Mouse (Mus musculus) left cerebral cortex, postnatal 4 days (tissue): Measurements from ENCODE around the gene H2-M5. TPM values are rescaled to one million over a fixed set of nuclear protein-coding genes. Genes with fewer than 3 reads are reported as not detected.
"Not testable (repeated sequence)": the region's sequence is repeated elsewhere in the genome, so short reads cannot be mapped to it uniquely, and the experiment has no call there.

Experiments
- DNase-seq: peaks from one replicate; pipeline ENCODE4 v3.0.0-alpha.2; 2022
- intact Hi-C: fragments of 180-260 bp; cut with DNase I; formaldehyde crosslinking; loops from one replicate; pipeline ENCODE4 v1.15.1; 2025
- total RNA-seq, 2 experiments: library from RNA; stranded (reverse); gene quantifications; 2 replicates each; pipeline ENCODE4 v1.2.3; 2021

Gene H2-M5
- total RNA-seq, result 1 to 10 TPM; 6.0 to 6.5 TPM

DNA sequence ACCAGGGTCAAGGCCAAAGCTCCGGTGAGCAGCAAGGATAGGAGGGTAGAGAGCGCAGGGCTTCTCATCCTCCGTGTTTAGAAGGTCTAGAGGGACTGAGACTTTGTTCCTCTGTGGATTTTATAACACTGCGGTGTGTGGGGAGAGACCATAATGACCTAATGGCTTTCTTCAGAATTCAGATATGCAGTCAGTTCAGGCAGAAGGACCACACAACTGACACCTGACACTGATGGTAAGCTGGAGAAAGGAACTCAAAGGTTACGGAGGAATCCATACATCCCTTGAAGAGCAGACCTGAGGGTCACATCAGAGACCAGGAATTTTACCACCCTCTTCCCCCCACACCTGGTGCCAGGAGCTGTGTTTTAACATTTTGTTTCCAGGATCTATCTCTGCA, at the start of gene H2-M5:
H2-M5 (minus strand) TSS at position 101 of the 400 bp plus-strand sequence.
- no peak for DNase-seq

DNA sequence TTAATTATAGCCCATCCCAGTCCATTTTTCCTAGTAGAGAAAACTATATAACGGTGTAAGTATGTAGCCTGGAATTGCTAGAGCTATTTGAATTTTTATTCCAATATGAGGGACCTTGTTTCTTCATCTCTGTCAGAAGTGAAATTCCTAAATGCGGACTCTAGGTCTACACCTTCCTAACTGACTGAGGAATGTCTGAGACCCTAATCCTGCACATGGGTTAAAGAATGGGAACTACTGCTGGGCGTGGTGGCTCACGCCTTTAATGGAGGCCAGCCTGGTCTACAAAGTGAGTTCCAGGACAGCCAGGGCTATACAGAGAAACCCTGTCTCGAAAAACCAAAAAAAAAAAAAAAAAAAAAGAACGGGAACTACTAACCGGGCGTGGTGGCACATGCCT, 39.8 kb upstream of the H2-M5 start:
- no peak for DNase-seq

More for the DNA sequence above, at the start of gene H2-M5:
- intact Hi-C loops, result no loop called here

DNA sequence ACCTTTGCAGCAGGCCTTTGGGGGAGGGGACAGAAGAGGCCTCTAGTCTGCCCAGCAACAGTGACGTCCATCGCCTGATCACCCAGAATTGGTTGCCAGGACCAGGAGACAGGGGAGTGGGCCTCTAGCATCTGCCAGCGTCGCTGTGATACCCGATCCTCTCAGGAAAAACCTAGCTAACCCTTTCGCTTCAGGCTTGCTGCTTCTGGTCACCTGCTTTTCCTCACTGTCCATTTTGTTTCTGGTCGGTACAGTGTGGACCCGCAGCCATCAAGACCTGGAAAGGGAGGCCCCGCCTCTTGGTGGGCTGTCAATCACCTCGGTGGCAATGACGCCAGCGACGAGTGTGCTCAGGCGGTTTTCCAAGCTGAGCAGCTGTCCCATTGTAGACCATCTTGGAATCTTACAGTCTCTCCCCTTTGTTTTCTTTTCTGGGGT, 39.4 kb upstream of the H2-M5 start:
- intact Hi-C loops, result loop anchor here (1.0 kb wide), 1 partner anchor 26 kb away; no protein-coding TSS in a partner anchor
- peak; percentile 95 for DNase-seq

More for the DNA sequence above, 39.8 kb upstream of the H2-M5 start:
- intact Hi-C loops, result no loop called here

DNA sequence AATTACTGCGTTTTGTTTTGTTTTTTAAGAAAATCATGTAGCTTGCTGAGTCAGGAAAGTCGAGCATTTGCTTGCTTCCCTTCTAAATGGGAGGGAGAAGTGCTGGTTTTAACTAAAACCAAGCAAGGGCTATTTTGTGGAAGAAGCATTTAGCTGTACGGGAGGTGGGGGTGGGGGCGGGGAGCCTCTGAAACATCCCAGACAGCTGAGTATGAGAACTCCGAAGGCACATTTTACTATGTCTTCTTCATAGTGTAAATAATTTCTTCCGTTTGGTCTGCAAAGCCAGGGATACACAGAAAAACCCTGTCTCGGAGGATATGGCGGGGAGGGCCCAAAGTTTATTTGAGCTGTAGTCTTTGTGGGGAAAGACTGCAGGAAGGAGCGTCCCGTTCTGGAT, 38.9 kb upstream of the H2-M5 start:
- DNase-seq, result no peak
- intact Hi-C loops, result loop anchor here (1.0 kb wide), 1 partner anchor 26 kb away; no protein-coding TSS in a partner anchor

DNA sequence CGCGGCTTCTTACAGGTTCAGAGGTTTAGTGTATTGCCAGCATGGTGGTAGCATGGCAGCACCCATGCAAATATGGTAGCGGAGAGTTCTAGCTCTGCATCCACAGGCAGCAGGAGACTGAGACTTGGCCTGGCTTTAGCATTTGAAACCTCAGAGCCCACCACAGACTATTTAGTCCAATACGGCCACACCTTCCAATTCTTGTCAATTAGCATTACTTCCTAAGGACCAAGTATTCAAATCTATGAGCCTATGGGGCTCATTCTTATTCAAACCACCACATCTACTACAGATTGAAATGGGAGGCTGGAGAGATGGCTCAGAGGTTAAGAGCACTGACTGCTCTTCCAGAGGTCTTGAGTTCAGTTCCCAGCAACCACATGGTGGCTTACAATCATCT, 38.1 kb upstream of the H2-M5 start:
- intact Hi-C loops, result no loop called here
- no peak for DNase-seq

DNA sequence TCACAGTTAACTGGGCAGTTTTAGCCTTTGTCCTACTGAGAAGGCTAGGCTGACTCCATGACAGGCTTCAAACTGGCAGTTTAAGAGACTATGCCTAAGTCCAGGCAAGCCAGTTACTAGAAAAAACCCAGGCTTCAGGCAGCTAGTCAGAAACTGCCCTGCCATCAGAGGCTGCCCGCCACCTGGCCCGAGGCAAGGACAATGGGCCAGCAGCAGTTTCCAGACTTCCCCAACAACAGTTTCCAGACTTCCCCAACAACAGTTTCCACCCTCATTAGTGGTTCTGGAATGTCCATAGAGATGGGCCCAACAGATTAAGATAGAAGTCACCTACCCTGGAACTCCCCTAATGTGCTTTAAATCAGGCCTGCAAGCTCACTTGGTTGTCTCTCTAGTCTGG, 37.1 kb upstream of the H2-M5 start:
- no peak for DNase-seq
- intact Hi-C loops, result no loop called here

DNA sequence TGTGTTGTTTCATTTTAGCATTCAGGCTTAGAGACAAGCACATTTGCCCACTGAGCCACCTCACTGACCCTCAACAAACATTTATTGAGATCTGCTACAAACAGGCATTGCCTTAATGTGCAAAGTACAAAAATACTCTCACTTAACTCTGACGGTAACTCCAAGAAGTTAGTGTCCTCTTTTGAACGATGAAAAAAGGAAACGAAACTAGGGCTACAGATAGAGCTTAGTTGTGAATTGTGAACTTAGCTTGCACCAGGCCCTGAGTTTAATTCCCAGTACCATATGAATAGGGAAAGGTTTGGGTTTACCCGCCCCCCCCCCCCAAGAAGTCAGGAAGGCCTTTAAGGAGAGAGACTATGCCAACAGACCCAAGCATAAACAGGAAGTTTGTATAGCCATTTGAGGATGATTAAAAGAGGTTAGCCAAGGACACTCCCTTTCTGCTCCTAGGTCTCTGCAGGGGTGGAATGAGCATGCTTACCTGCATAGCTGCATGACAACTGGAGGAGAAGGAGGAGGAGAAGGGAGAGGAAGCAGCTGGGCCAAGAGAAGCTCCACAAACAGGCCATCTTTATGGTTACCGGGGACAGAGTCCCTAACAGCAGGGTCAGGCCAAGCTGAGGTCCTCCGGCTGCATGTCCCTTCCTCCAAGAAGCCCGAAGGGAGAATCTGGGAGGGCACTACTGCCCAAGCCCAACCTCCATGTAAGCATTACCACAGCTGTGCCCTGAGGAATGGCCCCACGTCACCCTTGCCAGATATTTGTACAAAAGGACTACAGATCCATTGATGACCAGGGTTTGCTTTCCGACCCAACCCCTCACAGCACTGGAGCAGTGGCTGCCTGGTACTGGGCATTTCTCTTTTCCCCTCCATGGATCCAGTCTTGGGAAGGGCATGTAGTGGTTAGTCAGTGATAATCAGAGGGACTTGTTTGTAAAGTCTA, 33.6 kb upstream of the H2-M5 start, which contains the start of gene Mog:
Mog (minus strand) TSS at position 771 of the 949 bp plus-strand sequence.
- intact Hi-C loops, result no loop called here
- no peak for DNase-seq

DNA sequence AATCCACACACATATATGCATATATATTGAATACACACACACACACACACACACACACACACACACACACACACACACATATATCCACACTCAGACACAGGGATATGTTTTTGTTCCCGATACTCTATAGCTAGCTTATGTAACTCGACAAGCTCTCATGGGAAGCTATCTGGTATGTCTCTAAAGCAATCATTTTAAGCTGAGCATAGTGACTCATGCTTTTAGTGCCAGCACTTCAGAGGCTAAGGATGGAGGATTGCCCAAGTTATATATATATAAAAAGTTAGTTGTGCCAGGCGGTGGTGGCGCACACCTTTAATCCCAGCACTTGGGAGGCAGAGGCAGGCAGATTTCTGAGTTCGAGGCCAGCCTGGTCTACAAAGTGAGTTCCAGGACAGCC, 29.9 kb upstream of the H2-M5 start:
- intact Hi-C loops, DNase-seq: not testable (repeated sequence)

DNA sequence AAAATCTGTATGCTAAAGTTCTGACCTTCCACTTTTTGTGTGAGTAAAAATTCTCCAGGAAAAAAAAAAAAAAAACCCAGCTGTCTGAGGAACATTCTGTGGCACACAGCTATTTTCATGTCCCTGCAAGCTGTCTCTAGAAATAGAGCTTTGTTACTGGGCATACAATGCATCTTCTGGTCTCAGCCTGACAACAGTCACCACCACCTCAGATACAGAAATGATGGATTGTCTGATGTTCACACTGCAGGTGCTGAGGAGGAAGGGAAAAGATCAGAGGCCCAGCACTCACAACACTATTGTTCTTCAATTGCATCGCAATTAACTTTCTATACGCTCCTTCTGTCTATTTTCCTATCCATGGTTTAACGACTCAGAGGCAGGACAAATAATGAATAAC, 29.0 kb upstream of the H2-M5 start:
- intact Hi-C loops, result no loop called here
- no peak for DNase-seq

DNA sequence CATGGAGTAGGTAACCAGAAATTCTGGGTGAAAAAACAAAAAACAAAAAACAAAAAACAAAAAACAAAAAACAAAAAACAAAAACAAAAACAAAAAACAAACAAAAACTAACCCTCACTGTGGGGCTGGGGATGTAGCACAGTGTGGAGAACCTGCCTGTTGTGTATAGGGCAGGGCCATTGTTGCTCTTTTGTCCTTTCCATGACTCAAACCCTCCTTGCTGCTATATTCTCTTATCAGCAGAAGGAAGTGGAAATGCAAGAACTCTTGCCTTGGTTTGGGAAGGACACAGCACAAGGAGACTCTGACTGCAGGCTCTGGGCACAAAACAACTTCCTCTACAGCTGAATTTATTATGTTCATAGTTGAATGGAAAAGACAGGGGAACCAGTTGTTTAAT, 27.0 kb upstream of the H2-M5 start:
- intact Hi-C loops, result no loop called here
- DNase-seq, result no peak

DNA sequence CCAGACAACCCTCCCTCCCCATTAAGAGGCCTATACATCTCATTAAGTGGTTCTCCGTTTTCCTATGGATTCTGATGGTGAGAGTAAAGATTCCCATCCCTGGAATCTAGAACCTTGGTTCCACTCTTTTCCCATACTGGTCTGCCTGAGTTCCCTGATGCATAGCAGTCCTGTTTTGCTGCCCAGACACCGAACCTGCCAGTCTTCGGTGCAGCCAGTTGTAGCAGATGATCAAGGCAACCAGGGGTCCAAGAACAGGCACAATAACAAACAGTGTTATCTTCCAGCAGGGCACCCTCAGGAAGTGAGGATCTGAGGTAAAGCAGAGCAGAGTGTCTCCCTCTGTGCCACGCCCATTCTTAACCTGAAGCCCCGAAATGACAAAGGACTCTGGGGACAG, 22.8 kb upstream of the H2-M5 start:
- intact Hi-C loops, result no loop called here
- DNase-seq, result no peak

DNA sequence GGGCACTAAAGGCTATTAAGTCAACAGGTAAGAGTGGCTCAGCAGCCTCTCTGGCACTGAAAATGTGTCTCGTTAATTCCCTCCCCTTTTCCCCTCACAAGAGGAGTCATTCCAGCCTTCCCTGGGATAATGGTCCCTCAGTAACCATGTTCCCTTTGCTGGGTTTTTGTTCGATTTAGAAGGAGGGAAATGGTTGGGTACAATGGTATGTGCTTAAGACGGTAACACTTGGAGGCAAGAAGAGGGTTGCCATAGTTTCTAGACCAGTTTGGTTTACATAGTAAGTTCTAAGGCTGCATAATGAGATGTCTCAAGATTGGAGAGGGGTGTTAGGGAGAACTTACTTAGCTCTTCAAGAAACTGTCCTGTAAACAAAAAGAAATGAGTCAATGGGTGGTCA, 22.4 kb upstream of the H2-M5 start:
- intact Hi-C loops, result no loop called here
- DNase-seq, result no peak

DNA sequence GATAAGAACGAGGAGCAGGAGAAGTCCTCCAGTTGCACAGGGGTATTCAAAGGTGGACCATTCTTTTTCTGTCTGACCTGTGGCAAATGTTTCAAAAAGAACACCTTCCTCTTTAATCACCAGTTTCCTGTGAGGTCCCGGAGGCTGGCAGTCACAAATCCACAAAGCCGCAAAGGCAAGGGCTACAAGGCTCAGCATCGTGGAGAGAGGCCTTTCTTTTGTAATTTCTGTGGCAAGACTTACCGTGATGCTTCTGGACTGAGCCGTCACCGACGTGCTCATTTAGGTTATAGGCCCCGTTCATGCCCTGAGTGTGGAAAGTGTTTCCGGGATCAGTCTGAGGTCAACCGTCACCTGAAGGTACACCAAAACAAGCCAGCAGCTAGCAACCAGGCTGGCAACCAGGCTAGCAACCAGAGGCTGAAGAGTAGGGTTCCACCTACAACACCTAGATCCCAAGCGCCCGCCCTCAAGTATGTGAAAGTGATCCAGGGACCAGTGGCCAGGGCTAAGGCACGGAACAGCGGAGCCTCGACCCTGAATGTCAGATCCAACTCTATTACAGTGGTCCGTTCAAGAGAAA, 20.2 kb upstream of the H2-M5 start:
- intact Hi-C loops, result no loop called here
- no peak for DNase-seq

DNA sequence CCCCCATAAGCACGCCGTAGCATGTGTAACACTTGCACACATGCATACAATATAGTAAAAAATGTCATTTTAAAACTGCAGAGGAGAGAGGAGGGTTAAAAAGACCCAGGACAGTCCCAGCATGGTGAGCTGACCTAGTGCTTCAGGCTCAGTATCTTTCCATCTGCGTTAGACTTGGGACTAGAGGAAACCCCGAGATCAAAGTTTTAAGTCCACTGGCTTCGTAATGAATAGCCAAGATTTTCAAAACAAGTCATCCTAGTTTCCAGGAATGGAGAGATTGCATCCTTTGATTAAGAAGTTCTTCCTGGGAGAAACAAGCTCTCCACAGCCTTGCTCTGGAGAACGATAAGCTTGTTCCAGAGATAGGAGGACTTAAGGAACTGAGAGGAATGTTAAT, 18.8 kb upstream of the H2-M5 start:
- no peak for DNase-seq
- intact Hi-C loops, result no loop called here

DNA sequence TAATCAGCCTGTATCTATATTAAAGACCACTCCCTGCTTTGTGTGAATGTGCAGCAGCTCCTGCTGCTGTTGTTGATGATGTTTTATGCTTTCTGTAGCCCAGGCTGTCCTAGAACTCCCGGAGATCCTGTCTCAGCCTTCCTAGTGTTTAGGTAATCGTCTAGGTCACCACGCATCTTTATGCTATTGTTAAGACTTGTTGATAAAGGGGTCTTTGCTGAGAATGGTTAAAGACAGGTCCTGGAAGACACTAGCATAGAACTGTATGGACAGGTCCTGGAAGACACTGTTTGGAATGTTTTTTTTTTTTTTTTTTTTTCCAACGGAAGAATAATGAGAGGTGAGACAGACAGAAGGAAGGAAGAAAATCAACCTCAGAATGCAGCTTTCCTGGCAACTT, 14.0 kb upstream of the H2-M5 start:
- intact Hi-C loops, result loop anchor here (2.0 kb wide), 1 partner anchor 43 kb away; no protein-coding TSS in a partner anchor
- DNase-seq, result no peak

DNA sequence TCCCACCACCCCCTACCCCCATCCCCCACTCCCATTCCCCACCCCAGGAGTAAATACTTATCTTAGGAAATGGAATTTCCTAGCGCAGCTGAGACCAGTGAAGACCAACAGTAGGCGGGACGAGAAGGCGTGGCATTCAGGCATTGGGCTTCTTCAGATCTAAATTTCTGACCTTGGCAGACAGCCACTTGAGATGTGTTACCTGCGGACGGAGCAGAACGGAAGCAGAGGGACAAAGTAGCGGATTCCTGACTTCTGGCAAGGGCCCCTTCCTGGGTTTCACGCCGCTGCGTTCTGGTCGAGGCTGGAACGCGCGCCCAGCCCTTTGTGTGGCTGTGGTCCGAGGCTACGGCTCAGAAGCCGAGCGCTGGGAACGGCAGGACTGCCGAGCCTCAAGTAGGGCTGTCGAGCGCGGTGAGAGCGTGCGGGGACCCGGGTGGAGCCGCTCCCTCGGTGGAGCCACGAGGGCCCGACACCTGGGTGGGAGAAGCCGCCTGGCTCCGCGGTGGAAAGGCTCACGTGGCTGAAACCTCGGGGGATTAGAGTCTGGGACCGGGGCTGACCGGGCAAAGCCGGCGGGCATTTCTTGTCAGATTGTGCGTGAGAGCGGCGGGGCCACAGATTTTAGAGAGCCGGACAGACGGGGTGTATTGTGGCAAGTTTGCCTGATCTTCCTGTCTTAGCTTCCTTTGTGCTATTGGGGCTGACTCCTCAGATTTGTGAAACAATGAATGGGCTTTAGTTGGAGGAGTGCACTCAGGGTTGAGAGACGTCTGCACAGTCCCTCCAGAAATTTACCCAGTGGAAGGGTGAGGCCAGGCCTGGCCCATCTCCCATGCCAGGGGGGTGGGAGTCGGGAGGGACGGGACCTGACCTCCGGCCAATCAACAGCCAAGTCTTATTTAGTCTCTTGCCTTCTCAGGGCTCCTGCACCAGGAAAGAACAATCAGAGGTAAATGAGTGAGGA, 13.3 kb upstream of the H2-M5 start:
- intact Hi-C loops, result loop anchor here (1.0 to 2.0 kb wide), 2 partner anchors 26 to 44 kb away; no protein-coding TSS in a partner anchor
- DNase-seq, result peak; percentile 71

DNA sequence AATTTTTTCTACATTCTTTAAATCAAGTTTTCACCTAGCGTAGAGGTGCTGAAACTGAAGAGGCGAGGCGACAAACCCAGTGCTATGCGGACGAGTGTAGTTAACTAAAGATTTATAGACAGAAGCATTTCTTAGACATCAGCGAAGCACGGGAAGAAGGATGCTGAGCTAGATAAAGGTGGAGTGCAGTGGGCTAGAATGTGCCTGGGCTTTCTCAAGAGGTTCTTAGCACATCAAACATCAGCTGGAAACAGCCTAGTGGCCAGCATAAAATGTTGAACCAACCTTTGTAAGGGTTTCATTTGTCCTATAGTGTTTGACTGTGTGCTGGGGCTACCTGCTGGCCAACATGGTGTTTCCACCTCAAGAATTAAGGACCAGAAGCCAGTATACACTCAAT, 11.5 kb upstream of the H2-M5 start, which contains the start of gene Zfp57:
Zfp57 (plus strand) TSS at position 301 of the 400 bp plus-strand sequence.
- intact Hi-C loops, result no loop called here

DNA sequence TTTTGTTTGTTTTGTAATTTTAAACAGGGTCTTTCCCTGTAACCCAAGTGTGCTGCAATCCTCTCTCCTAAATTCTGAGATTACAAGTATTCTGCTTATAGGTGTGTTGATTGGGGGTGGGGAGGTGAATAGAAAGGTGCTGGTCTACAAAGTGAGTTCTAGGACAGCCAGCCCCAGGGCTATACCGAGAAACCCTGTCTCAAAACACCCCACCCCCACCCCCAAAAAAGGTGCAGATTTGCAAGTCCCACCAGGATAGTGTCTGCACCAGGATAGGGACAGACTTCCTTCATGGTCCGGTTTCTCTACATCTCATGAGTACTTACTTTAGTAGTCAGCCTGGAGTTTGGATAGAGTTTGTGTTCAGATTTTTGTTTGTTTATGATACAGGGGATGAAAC, 9.1 kb upstream of the H2-M5 start:
- no peak for DNase-seq
- intact Hi-C loops, result no loop called here

More for the DNA sequence above, 11.5 kb upstream of the H2-M5 start, which contains the start of gene Zfp57:
- no peak for DNase-seq

DNA sequence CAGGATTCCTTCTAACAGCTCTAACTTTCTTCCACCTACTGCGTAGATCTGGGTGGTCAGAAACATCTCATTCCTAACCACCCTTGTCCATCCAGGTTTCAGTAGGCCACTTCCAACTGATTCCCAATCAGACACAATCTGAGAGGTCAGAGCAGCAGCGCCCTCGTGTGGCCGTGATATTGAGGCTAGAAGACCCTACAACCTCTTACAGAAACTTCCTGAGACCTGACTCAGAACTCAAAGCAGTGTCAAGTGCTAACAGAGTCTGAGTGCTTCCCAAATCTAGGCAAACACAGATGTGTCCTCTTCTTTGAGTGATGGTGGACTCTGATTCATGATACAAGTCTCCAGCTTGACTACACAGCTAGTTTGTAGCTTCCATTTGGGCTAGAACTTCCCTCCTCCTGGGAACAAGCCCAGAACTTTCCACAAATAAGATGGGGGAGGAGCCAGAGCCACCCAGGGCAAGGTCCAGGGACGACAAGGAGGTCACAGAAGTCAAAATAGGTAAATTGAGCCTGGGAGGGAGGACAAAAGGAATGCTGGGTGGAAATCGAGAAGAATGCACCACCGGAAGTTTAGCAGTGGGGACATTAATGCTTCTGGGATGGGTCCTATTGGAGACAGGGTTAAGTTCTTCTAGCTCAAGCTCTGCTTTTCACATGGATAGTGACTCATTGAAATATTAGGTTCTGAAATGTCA, 7.8 kb upstream of the H2-M5 start:
- intact Hi-C loops, result no loop called here
- DNase-seq, result peak; percentile 89

DNA sequence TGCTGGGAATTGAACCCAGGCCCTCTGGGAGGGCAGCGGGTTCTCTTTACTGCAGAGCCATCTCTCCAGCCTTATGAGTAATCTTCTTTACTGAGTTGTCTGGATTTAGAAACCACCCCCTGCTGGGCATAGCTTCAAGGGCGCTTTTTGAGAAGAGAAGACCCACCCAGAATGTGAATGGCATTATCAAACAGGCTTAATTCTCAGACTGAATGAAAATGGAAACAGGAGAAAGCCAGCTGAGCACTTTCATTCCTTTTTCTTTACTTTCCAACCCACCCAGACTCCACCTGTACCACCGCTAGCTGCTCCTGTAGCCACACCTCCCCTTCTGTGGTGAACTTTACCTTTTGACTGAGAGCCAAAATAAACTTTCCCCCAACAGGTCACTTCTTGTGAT, 6.1 kb upstream of the H2-M5 start:
- intact Hi-C loops, result no loop called here
- no peak for DNase-seq
